Mouse (Mus musculus) natural killer cell, adult 2 months (primary cell): Measurements from ENCODE around the gene Dlg2.

Source experiments
- DNase-seq, 2 experiments: peaks; one replicate each; pipeline ENCODE4 v3.0.0; 2022; ENCODE audit warnings: low spot score in 2 of 2

The Dlg2 gene

GRCm38 (mm10) chr7:91897509-91897908, 1421.0 kb downstream of the Dlg2 start:
- no peak for DNase-seq

GRCm38 (mm10) chr7:91902503-91902902, 1426.0 kb downstream of the Dlg2 start:
- no peak for DNase-seq

GRCm38 (mm10) chr7:91916809-91917208, 1440.3 kb downstream of the Dlg2 start:
- DNase-seq = no peak

- no peak for DNase-seq
These were observed 1442.6 kb downstream of the Dlg2 start for GRCm38 (mm10) chr7:91919099-91919498.

- no peak for DNase-seq
These were observed 1443.3 kb downstream of the Dlg2 start for GRCm38 (mm10) chr7:91919738-91920137.

GRCm38 (mm10) chr7:91934881-91935597, 1458.6 kb downstream of the Dlg2 start:
- no peak for DNase-seq

GRCm38 (mm10) chr7:91936193-91936592, 1459.7 kb downstream of the Dlg2 start:
- no peak for DNase-seq

GRCm38 (mm10) chr7:91943224-91943623, 1466.8 kb downstream of the Dlg2 start:
- no peak for DNase-seq

- no peak for DNase-seq
These were observed 1479.1 kb downstream of the Dlg2 start for GRCm38 (mm10) chr7:91955584-91955983.

- DNase-seq = no peak
These were observed 1486.5 kb downstream of the Dlg2 start for GRCm38 (mm10) chr7:91962956-91963355.

- DNase-seq = no peak
These were observed 1496.5 kb downstream of the Dlg2 start for GRCm38 (mm10) chr7:91972970-91973369.

GRCm38 (mm10) chr7:92003769-92004455, 1527.4 kb downstream of the Dlg2 start:
- no peak for DNase-seq

- no peak for DNase-seq
These were observed 1529.4 kb downstream of the Dlg2 start for GRCm38 (mm10) chr7:92005681-92006425.

GRCm38 (mm10) chr7:92008702-92009101, 1532.2 kb downstream of the Dlg2 start:
- DNase-seq = no peak

- DNase-seq = no peak
These were observed 1548.5 kb downstream of the Dlg2 start for GRCm38 (mm10) chr7:92024928-92025327.

GRCm38 (mm10) chr7:92025465-92026056, 1549.1 kb downstream of the Dlg2 start:
- no peak for DNase-seq

- peak in 1 of 2 experiments; percentile 7 for DNase-seq
These were observed 1550.6 kb downstream of the Dlg2 start for GRCm38 (mm10) chr7:92027049-92027448.

GRCm38 (mm10) chr7:92034256-92034655, 1557.8 kb downstream of the Dlg2 start:
- DNase-seq = no peak

GRCm38 (mm10) chr7:92040187-92040586, 1563.7 kb downstream of the Dlg2 start:
- no peak for DNase-seq

GRCm38 (mm10) chr7:92040785-92041411, 1564.4 kb downstream of the Dlg2 start:
- DNase-seq = no peak

- no peak for DNase-seq
These were observed 1568.5 kb downstream of the Dlg2 start for GRCm38 (mm10) chr7:92044966-92045365.

GRCm38 (mm10) chr7:92047271-92047670, 1570.8 kb downstream of the Dlg2 start:
- no peak for DNase-seq
